Mouse (Mus musculus): ENCODE results near the gene Lrrc25. TPM values are rescaled to one million over a fixed set of nuclear protein-coding genes. Genes with fewer than 3 reads are reported as not detected.

The Lrrc25 gene
- total and polyA plus RNA-seq, 2 experiments from 2014 or later, result 1.3 to 3.3 TPM

- H3K27ac ChIP-seq, result no peak overlapping the region
- no peaks in the 10 kb centered on the region for H3K27me3 ChIP-seq (ENCODE audit: insufficient read depth, low read length)
- H3K9me3 ChIP-seq (ENCODE audit: low read length), result no peaks in the 10 kb centered on the region
- 67% methylated on average over 6 of the region's 6 CpGs for WGBS
- H3K4me1 ChIP-seq (ENCODE audit: insufficient read depth, low read length), result peaks cover 3% of the 10 kb centered on the region
- H3K9ac ChIP-seq (replicated peaks; ENCODE audit: low read length), result no peak overlapping the region
- H3K4me2 ChIP-seq (ENCODE audit: low read depth, low read length), result no peak overlapping the region
- no peak for ATAC-seq
- no peak overlapping the region for H3K4me3 ChIP-seq (ENCODE audit: low read length)
- DNase-seq (ENCODE audit: low spot score), result no peak
- TF ChIP-seq CTCF (IDR thresholded peaks at IDR 0.05; ENCODE audit: low read depth), result no peak
- H3K36me3 ChIP-seq (ENCODE audit: insufficient read depth, low read length), result no peaks in the 10 kb centered on the region
These were observed 19.6 kb downstream of the Lrrc25 start for GRCm38 (mm10) chr8:70635527-70635926.

- H3K4me2 ChIP-seq (ENCODE audit: low read depth, low read length), result no peak overlapping the region
- ATAC-seq (no peak), DNase-seq (ENCODE audit: low spot score) (no peak)
- TF ChIP-seq CTCF (IDR thresholded peaks at IDR 0.05; ENCODE audit: low read depth), result no peak
- no peaks in the 10 kb centered on the region for H3K36me3 ChIP-seq (ENCODE audit: insufficient read depth, low read length)
- no peaks in the 10 kb centered on the region for H3K27me3 ChIP-seq (ENCODE audit: insufficient read depth, low read length)
- H3K9me3 ChIP-seq (ENCODE audit: low read length), result no peaks in the 10 kb centered on the region
- H3K4me1 ChIP-seq (ENCODE audit: insufficient read depth, low read length), result no peaks in the 10 kb centered on the region
- H3K9ac ChIP-seq (replicated peaks; ENCODE audit: low read length), result no peak overlapping the region
- no peak overlapping the region for H3K27ac ChIP-seq
- WGBS, result 62% methylated on average over 8 of the region's 8 CpGs
- no peak overlapping the region for H3K4me3 ChIP-seq (ENCODE audit: low read length)
These were observed 20.9 kb downstream of the Lrrc25 start for GRCm38 (mm10) chr8:70636838-70637237.

GRCm38 (mm10) chr8:70638752-70639151 lies 22.8 kb downstream of the Lrrc25 start:
- H3K4me3 ChIP-seq (ENCODE audit: low read length), result no peak overlapping the region
- TF ChIP-seq CTCF (IDR thresholded peaks at IDR 0.05; ENCODE audit: low read depth), result no peak
- H3K4me2 ChIP-seq (ENCODE audit: low read depth, low read length), result no peak overlapping the region
- no peak overlapping the region for H3K27ac ChIP-seq
- H3K9me3 ChIP-seq (ENCODE audit: low read length), result no peaks in the 10 kb centered on the region
- 76% methylated on average over 9 of the region's 9 CpGs for WGBS
- DNase-seq (ENCODE audit: low spot score), result no peak
- no peaks in the 10 kb centered on the region for H3K27me3 ChIP-seq (ENCODE audit: insufficient read depth, low read length)
- H3K36me3 ChIP-seq (ENCODE audit: insufficient read depth, low read length), result no peaks in the 10 kb centered on the region
- ATAC-seq, result no peak
- no peak overlapping the region for H3K9ac ChIP-seq (replicated peaks; ENCODE audit: low read length)
- no peaks in the 10 kb centered on the region for H3K4me1 ChIP-seq (ENCODE audit: insufficient read depth, low read length)

GRCm38 (mm10) chr8:70643019-70643418 lies 27.1 kb downstream of the Lrrc25 start:
- Histone ChIP-seq H3K4me3 (ENCODE audit: low read length) (no peak overlapping the region), H3K36me3 (ENCODE audit: insufficient read depth, low read length) (no peaks in the 10 kb centered on the region), H3K27me3 (ENCODE audit: insufficient read depth, low read length) (no peaks in the 10 kb centered on the region), H3K9ac (replicated peaks; ENCODE audit: low read length) (no peak overlapping the region), H3K27ac (no peak overlapping the region), H3K4me1 (ENCODE audit: insufficient read depth, low read length) (0 out of 2 replicates have a peak, but pooled peaks cover 8% of the 10 kb centered on the region), H3K4me2 (ENCODE audit: low read depth, low read length) (no peak overlapping the region), H3K9me3 (ENCODE audit: low read length) (no peaks in the 10 kb centered on the region)
- TF ChIP-seq CTCF (IDR thresholded peaks at IDR 0.05; ENCODE audit: low read depth), result no peak
- WGBS, result 65% methylated on average over 3 of the region's 3 CpGs
- no peak for ATAC-seq
- DNase-seq (ENCODE audit: low spot score), result no peak

- H3K27ac ChIP-seq, result no peak overlapping the region
- no peaks in the 10 kb centered on the region for H3K27me3 ChIP-seq (ENCODE audit: insufficient read depth, low read length)
- H3K4me3 ChIP-seq (ENCODE audit: low read length), result no peak overlapping the region
- TF ChIP-seq CTCF (IDR thresholded peaks at IDR 0.05; ENCODE audit: low read depth), result peak; percentile 38
- no peak overlapping the region for H3K4me2 ChIP-seq (ENCODE audit: low read depth, low read length)
- 80% methylated on average over 2 of the region's 2 CpGs for WGBS
- 0 out of 2 replicates have a peak, but pooled peaks cover 9% of the 10 kb centered on the region for H3K4me1 ChIP-seq (ENCODE audit: insufficient read depth, low read length)
- no peak overlapping the region for H3K9ac ChIP-seq (replicated peaks; ENCODE audit: low read length)
- H3K9me3 ChIP-seq (ENCODE audit: low read length), result no peaks in the 10 kb centered on the region
- DNase-seq (ENCODE audit: low spot score) (no peak), ATAC-seq (no peak)
- H3K36me3 ChIP-seq (ENCODE audit: insufficient read depth, low read length), result no peaks in the 10 kb centered on the region
These were observed 28.1 kb downstream of the Lrrc25 start for GRCm38 (mm10) chr8:70644065-70644464.

GRCm38 (mm10) chr8:70645501-70646224 lies 29.7 kb downstream of the Lrrc25 start:
- H3K4me2 ChIP-seq (ENCODE audit: low read depth, low read length), result no peak overlapping the region
- peaks cover 10% of the 10 kb centered on the region; the same call in 1 of the 2 replicates for H3K36me3 ChIP-seq (ENCODE audit: insufficient read depth, low read length)
- ATAC-seq (no peak), DNase-seq (ENCODE audit: low spot score) (no peak)
- no peak overlapping the region for H3K4me3 ChIP-seq (ENCODE audit: low read length)
- H3K27ac ChIP-seq, result no peak overlapping the region
- TF ChIP-seq CTCF (IDR thresholded peaks at IDR 0.05; ENCODE audit: low read depth), result no peak
- no peaks in the 10 kb centered on the region for H3K27me3 ChIP-seq (ENCODE audit: insufficient read depth, low read length)
- WGBS, result 52% methylated on average over 17 of the region's 17 CpGs
- peaks cover 17% of the 10 kb centered on the region for H3K4me1 ChIP-seq (ENCODE audit: insufficient read depth, low read length)
- H3K9me3 ChIP-seq (ENCODE audit: low read length), result no peaks in the 10 kb centered on the region
- H3K9ac ChIP-seq (replicated peaks; ENCODE audit: low read length), result no peak overlapping the region

GRCm38 (mm10) chr8:70646369-70646768 lies 30.4 kb downstream of the Lrrc25 start:
- H3K9ac ChIP-seq (replicated peaks; ENCODE audit: low read length), result no peak overlapping the region
- 64% methylated on average over 6 of the region's 6 CpGs for WGBS
- H3K27ac ChIP-seq, result no peak overlapping the region
- peaks cover 17% of the 10 kb centered on the region for H3K4me1 ChIP-seq (ENCODE audit: insufficient read depth, low read length)
- DNase-seq (ENCODE audit: low spot score), result no peak
- TF ChIP-seq CTCF (IDR thresholded peaks at IDR 0.05; ENCODE audit: low read depth), result no peak
- H3K27me3 ChIP-seq (ENCODE audit: insufficient read depth, low read length), result no peaks in the 10 kb centered on the region
- peaks cover 12% of the 10 kb centered on the region; the same call in 1 of the 2 replicates for H3K36me3 ChIP-seq (ENCODE audit: insufficient read depth, low read length)
- no peak overlapping the region for H3K4me2 ChIP-seq (ENCODE audit: low read depth, low read length)
- ATAC-seq, result no peak
- H3K9me3 ChIP-seq (ENCODE audit: low read length), result no peaks in the 10 kb centered on the region
- H3K4me3 ChIP-seq (ENCODE audit: low read length), result no peak overlapping the region
